Mouse (Mus musculus) megakaryocyte progenitor cell, adult 5-6 weeks (primary cell): ENCODE results near the gene Slc12a7. TPM values are rescaled to one million over a fixed set of nuclear protein-coding genes. Genes with fewer than 3 reads are reported as not detected.

Experiments used
- ATAC-seq: replicated peaks from 2 replicates; pipeline ENCODE4 v1.8.0; 2016; ENCODE audit warnings: mild to moderate bottlenecking, moderate TSS enrichment, inconsistent platforms; ENCODE audit not compliant: poor library complexity
- total RNA-seq, 2 experiments: library from RNA; stranded (forward) in 1 of 2; stranded (reverse) in 1 of 2; fragments of 157-497, 149-512 nt in 1 of 2; fragments of 200-1000 nt in 1 of 2; gene quantifications; 2 replicates each; pipeline versions ENCODE4 v1.2.3 to v1.2.4; 2015 to 2017

The Slc12a7 gene
- total RNA-seq, 2 experiments from 2014 or later = 3.4 to 4.3 TPM

- no peak for ATAC-seq
These were observed 81.3 kb downstream of the Slc12a7 start for GRCm38 (mm10) chr13:73814181-73814580.

GRCm38 (mm10) chr13:73816338-73816737 is 83.4 kb downstream of the Slc12a7 start:
- ATAC-seq = no peak

GRCm38 (mm10) chr13:73818921-73819320 is 86.0 kb downstream of the Slc12a7 start:
- ATAC-seq = no peak

- no peak for ATAC-seq
These were observed 88.4 kb downstream of the Slc12a7 start for GRCm38 (mm10) chr13:73821251-73821650.

- ATAC-seq = peak; percentile 93
These were observed 89.4 kb downstream of the Slc12a7 start for GRCm38 (mm10) chr13:73822187-73822800.

GRCm38 (mm10) chr13:73823711-73824110 is 90.8 kb downstream of the Slc12a7 start:
- ATAC-seq = no peak

GRCm38 (mm10) chr13:73827243-73827642 is 94.3 kb downstream of the Slc12a7 start:
- no peak for ATAC-seq

GRCm38 (mm10) chr13:73831486-73831885 is 98.6 kb downstream of the Slc12a7 start:
- ATAC-seq = peak; percentile 82

GRCm38 (mm10) chr13:73833809-73834208 is 100.9 kb downstream of the Slc12a7 start:
- ATAC-seq = no peak

GRCm38 (mm10) chr13:73835791-73836190 is 102.9 kb downstream of the Slc12a7 start:
- no peak for ATAC-seq

GRCm38 (mm10) chr13:73836491-73836890 is 103.6 kb downstream of the Slc12a7 start:
- no peak for ATAC-seq

GRCm38 (mm10) chr13:73837708-73838107 is 104.8 kb downstream of the Slc12a7 start:
- ATAC-seq = no peak

GRCm38 (mm10) chr13:73839137-73839548 is 106.2 kb downstream of the Slc12a7 start:
- no peak for ATAC-seq

- ATAC-seq = no peak
These were observed 106.8 kb downstream of the Slc12a7 start for GRCm38 (mm10) chr13:73839740-73840139.

GRCm38 (mm10) chr13:73842696-73843095 is 109.8 kb downstream of the Slc12a7 start:
- ATAC-seq = no peak

- peak; percentile 22 for ATAC-seq
These were observed 113.9 kb downstream of the Slc12a7 start for GRCm38 (mm10) chr13:73846589-73847464.

- ATAC-seq = peak; percentile 96
These were observed 114.6 kb downstream of the Slc12a7 start, which contains the start of gene Nkd2 for GRCm38 (mm10) chr13:73847465-73847836. TSS of gene Nkd2 (minus strand) at chr13:73847631.

Other genes starting within 250 kb of the Slc12a7 start
- not detected in 2 replicates for gene Slc6a3, start 196.3 kb upstream of the Slc12a7 start, total RNA-seq (2015)
- not detected in 2 replicates for gene Slc6a3, start 196.3 kb upstream of the Slc12a7 start, total RNA-seq (2017)
- 222 and 226 TPM in 2 replicates for gene Clptm1l, start 129.1 kb upstream of the Slc12a7 start, total RNA-seq (2015)
- gene Clptm1l, start 129.1 kb upstream of the Slc12a7 start, total RNA-seq (2017) = 86.1 and 92.0 TPM in 2 replicates
- 0.10 and 1.6 TPM in 2 replicates for gene Tert, start 106.2 kb upstream of the Slc12a7 start, total RNA-seq (2015)
- gene Tert, start 106.2 kb upstream of the Slc12a7 start, total RNA-seq (2017) = 0.21 and 0.41 TPM in 2 replicates
- not detected in 2 replicates for gene Slc6a18, start 55.1 kb upstream of the Slc12a7 start, total RNA-seq (2015)
- gene Slc6a18, start 55.1 kb upstream of the Slc12a7 start, total RNA-seq (2017) = not detected in 2 replicates
- not detected in 2 replicates for gene Slc6a19, start 28.2 kb upstream of the Slc12a7 start, total RNA-seq (2015)
- gene Slc6a19, start 28.2 kb upstream of the Slc12a7 start, total RNA-seq (2017) = not detected in 2 replicates
- gene Nkd2, start 114.5 kb downstream of the Slc12a7 start, total RNA-seq (2015) = not detected in 2 replicates
- not detected in 2 replicates for gene Nkd2, start 114.5 kb downstream of the Slc12a7 start, total RNA-seq (2017)
- 60.1 and 62.4 TPM in 2 replicates for gene Trip13, start 204.7 kb downstream of the Slc12a7 start, total RNA-seq (2015)
- 49.5 and 60.7 TPM in 2 replicates for gene Trip13, start 204.7 kb downstream of the Slc12a7 start, total RNA-seq (2017)
- gene Brd9, start 204.7 kb downstream of the Slc12a7 start, total RNA-seq (2015) = 50.8 and 54.4 TPM in 2 replicates
- 99.9 and 112 TPM in 2 replicates for gene Brd9, start 204.7 kb downstream of the Slc12a7 start, total RNA-seq (2017)
- gene Zdhhc11, start 230.8 kb downstream of the Slc12a7 start, total RNA-seq (2015) = not detected in 2 replicates
- not detected in 2 replicates for gene Zdhhc11, start 230.8 kb downstream of the Slc12a7 start, total RNA-seq (2017)